Mouse (Mus musculus): ENCODE data around the gene Fbxl16.
A peak's percentile ranks its signal among the peaks of the same experiment; 100 is the strongest.

Gene Fbxl16

DNA sequence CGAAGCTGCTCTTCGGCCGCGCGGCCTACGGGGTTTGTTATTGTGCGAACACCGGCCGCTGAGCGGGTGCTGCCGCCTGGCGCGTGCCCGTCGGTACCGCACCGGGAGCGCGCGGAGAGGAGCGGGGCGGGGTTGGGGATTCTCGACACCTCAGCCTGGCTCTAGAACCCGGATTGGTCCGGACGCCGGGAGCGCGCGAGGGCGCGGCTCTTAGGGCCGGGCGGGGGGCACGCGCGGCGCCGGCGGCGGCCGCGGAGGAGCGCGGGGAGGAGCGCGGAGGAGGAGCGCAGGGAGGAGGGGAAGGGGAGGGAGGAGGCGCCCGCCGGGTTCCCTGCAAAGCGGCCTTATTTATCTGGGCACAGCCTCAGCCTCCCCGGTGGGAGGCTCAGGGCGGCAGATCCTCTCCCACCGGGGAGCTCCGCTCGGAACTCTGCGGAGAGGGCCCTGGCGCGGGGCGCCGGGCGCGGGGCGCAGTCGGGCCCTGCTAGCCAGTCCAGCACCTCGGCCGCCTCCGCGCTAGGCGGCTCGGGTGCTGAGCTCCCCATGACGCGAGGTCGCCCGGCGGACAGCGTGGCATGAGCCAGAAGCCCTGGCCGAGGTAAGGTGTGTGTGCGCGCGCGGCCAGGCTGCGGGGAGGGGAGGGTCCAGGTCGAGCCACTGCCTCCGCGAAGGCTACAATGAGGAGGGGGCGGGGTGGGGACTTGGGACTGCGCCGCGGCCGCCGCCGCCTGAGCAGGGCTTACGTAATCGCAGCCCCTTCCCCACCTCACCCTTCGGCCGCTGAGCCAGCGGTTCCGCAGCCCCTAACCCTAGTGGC is at the start of gene Fbxl16:
Gene Fbxl16 (plus strand): TSS at position 297 of the 817 bp plus-strand sequence.
- peak; percentile 88 to 89 for DNase-seq (ENCODE audit: low spot score in 2 of 2)

DNA sequence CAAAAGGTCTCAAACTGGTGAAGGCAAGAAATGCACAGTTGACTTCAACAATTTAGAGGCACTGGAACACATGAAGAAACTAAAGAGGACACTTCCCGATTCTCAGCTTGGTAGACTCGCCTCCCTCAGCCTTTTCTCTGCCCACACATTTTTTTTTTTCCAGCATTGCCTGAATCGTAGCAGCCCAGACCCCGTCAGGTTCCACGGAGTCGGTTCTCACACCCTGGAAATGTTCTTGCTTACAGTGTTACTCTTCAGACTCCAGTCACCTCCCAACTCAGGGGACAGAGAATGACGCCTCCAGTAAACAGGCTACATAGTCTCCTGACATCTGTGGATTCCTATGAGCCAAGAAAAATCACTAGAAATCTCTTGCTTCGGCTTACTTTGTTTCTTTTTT is 48.7 kb upstream of the Fbxl16 start:
- no peak for DNase-seq (ENCODE audit: low spot score in 2 of 2)

DNA sequence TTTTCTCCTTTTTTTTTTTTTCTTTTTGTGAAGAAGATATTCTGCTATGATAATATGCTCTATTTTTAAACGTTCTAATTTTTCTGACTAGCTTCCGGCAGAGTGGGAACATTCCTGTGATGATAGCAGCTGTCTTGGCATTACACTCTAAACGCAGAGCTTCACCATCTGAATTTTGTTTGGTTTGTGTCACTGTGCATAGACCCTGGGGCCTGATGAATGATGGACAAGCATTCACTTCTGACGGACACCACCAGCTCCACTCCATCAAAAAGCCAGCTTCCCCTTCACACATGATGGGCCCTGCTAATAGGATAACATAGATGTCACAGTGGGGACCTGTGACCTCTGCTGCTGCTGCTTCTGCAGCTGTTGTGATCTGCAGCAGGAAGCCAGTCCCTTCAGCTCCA is 47.3 kb upstream of the Fbxl16 start:
- DNase-seq (ENCODE audit: low spot score in 2 of 2) = peak; percentile 51 to 57

DNA sequence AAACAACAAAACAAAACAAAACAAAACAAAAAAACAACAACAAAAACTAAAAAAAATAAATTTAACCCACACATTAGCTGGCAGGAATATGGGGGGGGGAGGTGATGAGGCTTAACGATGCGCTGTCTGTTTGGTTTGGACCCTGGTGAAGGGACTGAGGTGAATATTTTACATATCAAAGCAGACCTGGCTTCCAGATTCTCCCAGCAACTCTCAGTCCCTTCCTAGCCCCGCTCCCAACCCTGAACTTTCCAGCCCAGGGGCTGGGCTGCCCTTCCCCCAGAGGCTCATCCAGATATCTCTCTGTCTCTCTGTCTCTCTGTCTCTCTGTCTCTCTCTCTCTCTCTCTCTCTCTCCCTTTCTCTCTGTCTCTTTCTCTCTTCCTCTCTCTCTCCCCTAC is 46.3 kb upstream of the Fbxl16 start:
- no peak for DNase-seq (ENCODE audit: low spot score in 2 of 2)

DNA sequence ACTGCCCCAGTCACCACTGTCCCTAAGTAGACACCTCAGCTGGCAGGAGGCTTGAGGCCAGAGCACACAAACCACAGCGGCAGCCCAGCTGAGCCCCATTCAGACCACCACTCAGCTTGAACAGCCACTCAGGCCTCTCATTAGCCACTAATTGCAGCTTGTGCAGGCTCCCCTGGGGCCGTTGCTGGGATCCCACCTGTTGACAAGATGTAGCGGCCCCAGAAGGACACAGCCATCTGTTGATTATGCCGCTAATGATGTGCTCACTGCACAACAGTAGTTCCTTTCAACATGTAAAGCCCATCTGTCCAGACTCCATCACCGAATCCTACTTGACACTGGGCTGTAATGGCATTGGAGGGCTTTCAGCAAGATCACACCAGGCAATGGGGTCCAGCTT is 43.0 kb upstream of the Fbxl16 start:
- no peak for DNase-seq (ENCODE audit: low spot score in 2 of 2)

DNA sequence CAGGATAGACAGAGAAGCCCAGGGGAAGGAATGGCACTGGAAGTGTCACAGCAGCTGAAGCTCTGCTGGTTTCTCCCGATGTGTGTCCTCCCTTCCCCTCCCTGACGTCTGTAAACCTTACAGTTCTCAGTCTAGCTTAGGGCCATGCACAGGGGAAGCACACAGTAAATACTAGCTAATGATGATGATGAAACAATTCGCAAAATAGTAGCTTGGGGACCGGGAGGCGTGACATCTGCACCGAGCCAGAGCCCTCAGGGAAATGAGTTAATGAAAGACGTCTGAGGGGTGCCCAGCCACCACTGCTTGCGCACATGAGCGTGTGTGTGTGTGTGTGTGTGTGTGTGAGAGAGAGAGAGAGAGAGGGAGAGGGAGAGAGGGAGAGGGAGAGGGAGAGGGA is 39.6 kb upstream of the Fbxl16 start:
- no peak for DNase-seq (ENCODE audit: low spot score in 2 of 2)

DNA sequence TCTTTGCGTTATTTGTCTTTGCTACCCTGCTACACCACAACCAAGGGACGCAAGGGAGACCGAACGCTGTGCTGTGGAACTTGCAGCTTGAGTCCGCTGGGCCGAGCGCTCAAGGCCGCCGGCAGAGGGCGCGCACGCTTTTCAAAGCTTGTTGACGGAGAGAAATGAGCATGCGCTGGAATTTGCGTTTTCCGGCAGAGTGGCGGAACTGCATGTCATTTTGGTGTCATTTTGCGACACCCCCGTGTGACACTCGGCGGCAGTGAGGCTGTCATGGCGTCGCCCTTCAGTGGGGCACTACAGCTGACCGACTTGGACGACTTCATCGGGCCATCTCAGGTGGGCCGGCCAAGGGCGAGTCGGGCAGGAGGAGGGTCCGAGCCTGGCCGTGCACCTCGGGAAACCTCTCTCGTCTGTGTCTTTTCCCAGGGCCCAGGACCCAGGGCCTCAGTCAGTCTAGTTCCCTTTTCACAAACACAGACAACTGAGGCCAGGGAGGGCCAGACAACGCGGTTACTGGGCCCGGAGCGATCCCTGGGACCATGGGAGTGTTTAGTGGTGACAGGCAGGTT is 35.2 kb upstream of the Fbxl16 start, which contains the start of gene Narfl:
Gene Narfl (plus strand): TSS at position 228 of the 572 bp plus-strand sequence.
- peak; percentile 98 to 100 for DNase-seq (ENCODE audit: low spot score in 2 of 2)

DNA sequence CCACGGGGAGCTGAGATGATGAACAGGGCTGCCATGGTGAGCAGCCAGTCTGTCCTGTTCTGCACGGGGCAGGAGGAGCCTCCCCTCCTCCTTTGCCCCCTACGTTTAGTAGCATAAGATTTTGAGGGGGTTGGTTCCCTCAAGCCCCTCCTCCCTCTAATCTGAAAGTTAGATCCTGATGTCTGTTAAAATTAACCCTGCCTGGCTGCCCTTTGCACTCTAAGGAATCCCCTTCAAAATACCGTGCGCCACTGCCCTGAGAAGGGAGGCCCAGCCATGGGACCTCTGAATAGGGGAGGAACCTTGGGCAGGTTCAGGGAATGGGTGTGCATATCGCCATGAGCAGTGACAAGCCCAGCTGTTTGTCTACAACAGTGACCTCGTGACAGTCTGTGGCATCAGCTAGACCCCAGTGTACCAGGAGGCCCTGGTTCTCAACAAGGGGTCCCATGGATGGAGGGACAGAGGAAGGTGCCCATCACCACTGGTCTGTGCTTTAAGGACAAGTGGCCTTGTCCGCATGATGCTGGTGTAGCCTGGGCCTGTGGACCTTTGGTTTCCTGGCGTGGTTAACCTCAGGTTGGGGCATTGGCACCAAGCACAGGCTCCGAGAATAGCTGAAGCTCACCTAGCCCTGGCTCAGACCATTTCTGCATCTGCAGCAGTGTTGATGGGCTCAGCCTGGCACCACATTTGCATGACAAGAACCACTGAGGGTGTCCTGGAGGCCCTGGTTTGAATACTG is 33.4 kb upstream of the Fbxl16 start:
- no peak for DNase-seq (ENCODE audit: low spot score in 2 of 2)

DNA sequence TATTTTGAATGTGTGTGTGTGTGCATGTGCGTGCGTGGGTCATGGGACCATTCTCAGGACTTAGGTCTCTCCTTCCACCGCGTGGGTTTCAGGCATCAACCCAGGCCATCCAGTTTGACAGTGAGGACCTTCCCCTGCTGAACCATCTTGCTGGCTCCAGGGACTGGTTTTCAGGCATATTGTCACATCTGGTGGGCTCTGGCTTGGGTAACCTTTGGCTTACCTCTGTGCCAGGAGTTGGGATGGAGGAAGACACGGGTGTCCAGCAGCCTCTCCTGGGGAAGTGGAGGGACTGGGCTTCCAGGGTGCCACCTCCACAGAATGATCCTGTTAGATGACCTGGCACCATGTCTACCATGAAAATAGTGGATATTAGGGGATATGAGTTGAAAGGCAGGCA is 30.9 kb upstream of the Fbxl16 start:
- DNase-seq (ENCODE audit: low spot score in 2 of 2) = no peak

DNA sequence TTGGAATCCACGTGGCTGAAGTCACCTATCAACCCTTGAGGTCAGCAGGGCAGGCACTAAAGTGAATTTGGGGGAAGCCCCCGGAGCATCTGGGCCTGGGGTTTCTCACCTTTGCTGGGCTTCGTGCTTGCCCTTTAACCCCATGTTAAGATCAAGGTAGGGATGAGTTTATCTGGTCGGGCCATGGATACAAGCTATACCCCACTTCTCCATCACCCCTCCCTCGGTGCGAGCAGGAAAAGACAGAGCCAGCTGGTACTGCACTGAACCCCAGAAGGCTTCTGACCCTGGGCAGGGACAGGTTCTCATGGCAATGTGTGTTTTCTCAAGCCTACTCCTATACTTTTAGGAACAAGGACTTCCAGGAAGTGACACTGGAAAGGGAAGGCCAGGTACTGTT is 27.5 kb upstream of the Fbxl16 start:
- DNase-seq (ENCODE audit: low spot score in 2 of 2) = no peak

DNA sequence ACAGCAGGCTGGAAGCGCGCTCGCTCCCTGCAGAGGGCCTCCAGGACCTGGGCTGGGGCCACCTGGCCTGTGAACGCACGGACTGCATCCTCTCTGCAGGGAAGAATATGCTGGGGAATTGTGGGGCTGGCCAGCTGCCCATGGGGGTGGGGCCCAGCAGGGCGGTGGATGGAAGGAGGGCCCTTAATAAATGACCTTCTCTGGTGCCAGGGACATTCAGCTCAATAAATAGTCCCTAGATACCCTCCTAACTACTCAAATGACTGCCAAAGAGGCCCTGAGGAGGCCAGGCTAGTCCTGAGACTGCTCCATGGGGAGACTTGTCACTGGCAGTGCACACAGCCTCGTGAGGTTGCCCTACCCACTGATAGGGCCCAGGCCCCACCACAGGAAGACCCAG is 25.8 kb upstream of the Fbxl16 start:
- no peak for DNase-seq (ENCODE audit: low spot score in 2 of 2)

DNA sequence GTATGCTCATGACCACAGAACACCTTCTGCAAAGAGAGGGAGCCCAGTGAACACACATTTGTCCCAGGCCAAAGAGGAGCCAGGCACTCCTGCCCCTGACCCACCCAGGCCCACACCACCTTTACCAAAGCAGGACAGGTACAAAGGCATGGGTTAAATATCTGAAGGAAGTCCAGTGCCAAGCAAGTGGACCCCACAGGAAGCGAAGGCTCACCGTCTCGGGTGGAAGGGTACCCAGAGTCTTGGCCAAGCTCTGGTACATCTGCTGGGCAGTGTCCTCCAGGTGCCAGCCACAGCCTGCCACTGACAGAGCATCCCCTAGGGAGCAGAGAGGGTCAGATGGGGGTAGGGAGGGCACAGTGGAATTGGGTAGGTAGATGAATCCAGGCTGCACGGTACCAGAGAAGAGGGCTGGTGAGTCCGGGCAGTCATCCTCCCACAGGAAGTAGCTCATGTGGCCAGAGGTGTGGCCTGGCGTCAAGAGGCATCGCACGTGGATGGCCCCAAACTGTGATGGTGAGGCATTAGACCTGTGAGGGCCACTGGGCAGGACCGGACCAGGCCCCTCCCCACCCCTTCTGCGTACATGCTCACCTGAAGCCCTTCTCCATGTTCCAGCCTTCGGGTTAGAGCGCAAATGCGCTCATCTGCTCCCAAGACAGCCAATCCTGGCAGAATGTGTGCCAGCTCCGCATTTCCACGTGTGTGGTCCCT is 24.9 kb upstream of the Fbxl16 start:
- no peak for DNase-seq (ENCODE audit: low spot score in 2 of 2)

DNA sequence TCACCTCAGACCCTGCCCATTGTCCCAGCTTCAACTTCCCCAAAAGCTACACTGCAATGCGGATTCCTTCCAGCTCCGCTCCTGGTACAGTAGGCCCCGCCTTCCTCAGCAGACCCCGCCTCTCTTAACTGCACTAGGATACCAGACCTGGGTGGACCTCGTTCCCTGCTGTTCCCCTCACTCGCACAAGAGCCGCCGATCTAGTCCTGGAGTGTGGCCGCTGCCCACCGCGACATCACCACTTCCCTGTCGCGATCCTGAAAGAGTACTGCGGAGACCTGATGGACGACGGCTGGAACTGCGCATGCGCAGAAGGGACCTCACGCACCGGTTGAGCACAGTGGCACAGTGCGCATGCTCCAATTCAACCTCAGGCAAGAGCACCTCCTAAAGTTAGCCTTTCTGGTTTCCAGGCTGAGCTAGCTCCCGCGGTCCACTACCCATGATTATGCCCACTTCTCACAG is 23.6 kb upstream of the Fbxl16 start, which contains the start of gene Haghl:
Gene Haghl (minus strand): TSS at position 393 of the 465 bp plus-strand sequence.
- DNase-seq (ENCODE audit: low spot score in 2 of 2) = peak; percentile 98 to 99

DNA sequence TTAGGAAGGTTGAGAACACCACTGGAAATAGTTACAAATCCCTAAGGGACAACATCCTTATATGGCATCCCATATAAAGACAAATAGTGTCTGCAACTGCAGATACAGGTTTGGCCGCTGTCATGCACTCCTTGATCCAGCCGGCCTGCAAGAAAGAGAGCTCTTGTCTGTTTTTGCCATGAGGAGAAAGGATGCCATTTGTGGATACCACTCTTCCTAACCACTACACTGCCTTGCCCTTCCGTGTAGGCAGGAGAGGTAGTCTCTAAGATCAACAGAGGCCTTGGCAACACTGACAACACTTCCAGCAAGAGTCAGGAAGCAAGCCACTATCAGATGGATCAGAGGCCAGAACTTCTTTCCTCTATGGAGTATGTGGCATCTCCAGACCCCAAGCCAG is 22.6 kb upstream of the Fbxl16 start, which contains the start of gene Ccdc78:
Gene Ccdc78 (plus strand): TSS at position 301 of the 400 bp plus-strand sequence.
- DNase-seq (ENCODE audit: low spot score in 2 of 2) = no peak

DNA sequence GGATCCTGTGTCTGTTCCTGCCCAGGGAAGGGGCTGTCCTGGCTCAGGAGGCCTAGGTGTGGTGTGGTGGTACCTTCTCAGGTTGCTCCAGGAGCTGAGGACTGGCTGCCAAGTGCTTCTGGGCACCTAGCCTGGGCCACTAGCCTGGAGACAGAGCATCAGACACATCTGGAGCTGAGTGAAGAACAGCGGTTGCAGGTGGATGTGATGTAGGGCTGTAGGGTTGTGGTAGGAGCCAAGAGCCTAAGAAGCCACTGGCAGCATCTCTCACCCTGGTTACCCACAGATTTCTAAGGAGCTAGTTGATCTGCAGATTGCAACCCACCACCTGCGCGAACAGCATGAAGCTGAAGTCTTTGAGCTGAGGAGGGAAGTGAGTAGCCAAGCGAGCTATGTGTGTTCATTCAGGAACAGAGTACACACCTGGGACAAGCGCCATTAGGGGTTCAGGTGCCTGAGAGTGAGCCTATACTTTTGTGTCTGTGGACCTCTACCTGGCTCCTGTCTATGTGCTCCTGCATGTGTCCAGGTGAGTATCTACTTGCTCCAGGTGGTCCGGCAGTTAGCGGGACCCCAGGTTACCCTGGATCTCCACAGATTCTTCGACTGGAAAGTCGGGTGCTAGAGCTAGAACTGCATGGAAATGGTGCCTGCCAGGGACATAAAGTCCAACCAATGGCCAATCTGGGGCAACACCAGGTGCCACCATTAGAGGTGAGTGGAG is 21.9 kb upstream of the Fbxl16 start:
- no peak for DNase-seq (ENCODE audit: low spot score in 2 of 2)

DNA sequence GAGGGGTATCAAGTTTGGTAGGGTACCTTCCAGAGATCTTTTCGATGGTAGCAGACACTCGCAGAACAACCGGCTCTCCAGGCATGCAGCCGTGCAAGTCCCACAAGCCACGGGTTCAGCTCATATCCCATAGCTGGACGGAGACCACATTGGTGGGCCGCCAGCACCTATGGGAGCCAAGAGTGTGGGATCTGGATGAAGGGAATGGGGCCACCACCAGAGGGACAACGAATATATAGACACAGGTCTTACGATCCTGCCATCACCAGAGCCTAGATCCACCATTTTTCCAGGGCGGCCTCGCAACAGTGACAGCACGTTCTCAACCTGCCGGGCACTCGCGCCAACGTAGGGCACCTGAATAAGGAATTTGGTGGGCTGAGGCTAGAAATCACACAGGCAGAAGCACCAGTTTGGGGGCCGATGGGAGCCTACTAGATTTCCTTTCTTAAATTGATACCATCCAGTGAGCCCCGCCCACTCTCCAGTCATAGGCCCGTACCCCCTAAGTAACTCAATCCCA is 17.5 kb upstream of the Fbxl16 start:
- no peak for DNase-seq (ENCODE audit: low spot score in 2 of 2)

DNA sequence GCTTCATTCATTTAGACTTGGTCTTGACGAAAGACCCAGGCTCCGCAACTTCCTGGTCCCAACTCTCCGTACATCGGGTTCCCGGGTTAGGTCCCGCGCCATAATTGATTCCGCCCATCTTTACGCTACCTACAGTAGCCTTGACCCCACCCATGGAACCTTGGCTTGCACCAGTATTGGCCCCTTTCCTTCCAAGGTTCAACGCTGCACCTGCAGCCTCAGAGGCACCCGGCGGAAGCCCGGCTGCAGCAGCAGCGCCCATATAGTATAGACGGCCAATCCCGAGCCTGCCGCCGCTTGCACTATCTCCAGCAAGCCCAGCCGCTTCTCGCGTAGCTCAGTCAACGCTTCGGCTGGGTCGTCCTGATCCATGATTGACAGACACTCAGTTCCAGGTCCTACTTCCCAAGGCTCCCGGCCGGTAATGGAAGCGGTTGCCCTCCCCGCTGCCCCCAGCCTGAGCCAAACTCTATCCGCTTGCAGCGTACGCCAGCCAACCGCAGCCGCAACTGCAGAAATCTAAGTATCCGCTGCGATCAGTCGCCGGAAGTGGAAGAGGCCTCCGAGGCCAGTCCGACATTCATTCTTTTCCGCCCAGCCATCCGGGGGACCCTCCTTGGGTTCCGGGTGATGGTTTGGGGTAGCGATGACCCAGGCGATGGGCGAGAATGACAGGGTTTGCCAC is 16.9 kb upstream of the Fbxl16 start:
- peak; percentile 84 to 91 for DNase-seq (ENCODE audit: low spot score in 2 of 2)

DNA sequence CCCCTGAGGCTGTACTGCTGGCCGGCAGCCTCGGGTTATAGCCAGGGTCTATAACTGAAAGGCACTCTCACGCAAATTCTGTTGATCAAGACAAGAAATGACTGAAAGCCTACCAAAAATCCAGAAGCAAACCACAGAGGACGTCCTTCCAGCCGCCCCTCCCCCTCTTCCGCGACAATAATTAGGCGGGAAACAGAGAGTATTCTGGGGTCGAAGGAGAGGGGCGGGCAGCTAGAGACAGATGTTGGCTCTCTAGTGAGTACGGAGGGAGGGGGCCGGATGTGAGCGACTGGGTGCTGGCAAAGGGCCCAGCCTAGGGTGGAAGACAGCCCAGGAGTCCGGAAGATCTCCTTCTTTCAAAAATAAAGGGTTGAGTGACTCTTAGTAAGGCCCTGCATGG is 16.3 kb upstream of the Fbxl16 start, which contains the start of gene Fam173a:
Gene Fam173a (minus strand): TSS at position 287 of the 400 bp plus-strand sequence.
- peak; percentile 63 to 78 for DNase-seq (ENCODE audit: low spot score in 2 of 2)

DNA sequence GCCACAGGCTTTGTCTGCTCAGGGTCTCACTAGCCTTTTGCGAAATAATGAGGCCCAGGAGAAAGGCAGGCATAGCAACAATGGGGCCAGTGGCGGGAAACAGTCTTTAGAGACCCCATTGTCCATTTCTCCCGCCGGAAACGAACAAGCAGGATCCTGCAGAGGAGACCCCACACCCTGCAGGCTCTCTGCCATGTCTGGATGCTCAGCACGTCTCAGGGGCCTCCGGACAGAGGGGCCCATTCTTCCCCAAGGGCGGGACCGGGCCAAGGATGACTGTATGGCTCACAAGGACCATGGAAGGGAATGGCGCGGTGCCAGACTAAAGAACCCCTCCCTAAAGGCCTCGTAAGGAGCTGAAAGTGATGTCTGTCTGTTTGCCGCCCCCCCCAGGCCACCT is 14.7 kb upstream of the Fbxl16 start:
- DNase-seq (ENCODE audit: low spot score in 2 of 2) = no peak

DNA sequence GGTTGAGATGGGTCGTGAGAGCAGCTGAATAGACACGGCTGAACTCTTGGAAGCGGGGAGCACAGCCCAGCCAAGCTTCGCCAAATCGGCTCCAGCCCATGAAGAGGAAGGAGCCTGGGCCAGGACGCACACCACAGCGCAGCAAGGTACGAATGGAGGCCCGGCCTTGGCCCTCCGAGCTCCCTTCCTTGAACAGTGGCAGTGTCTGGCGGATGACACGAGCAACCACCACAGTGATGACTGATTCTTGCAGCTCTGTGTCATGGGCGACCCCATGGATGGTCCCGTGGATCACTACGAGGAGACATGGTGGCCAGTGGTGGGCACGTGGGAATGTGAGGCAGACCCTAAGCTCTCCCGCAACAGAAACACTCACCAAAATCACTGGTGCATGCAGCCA is 13.9 kb upstream of the Fbxl16 start:
- no peak for DNase-seq (ENCODE audit: low spot score in 2 of 2)

Measured in right cerebral cortex, adult 2 months (tissue).